Mouse (Mus musculus) erythroblast, embryonic 14.5 days (primary cell): Measurements from ENCODE around the gene Ufc1.

ENCODE experiments used
- GATA1 ChIP-seq: IDR thresholded peaks from 2 replicates; pipeline ENCODE4 v1.6.1; 2012; ENCODE audit warnings: low read length, inconsistent platforms, mixed read lengths
- TAL1 ChIP-seq: IDR thresholded peaks from 3 replicates; pipeline ENCODE4 v1.6.1; 2012; ENCODE audit warnings: low read length, inconsistent platforms, mixed read lengths

DNA sequence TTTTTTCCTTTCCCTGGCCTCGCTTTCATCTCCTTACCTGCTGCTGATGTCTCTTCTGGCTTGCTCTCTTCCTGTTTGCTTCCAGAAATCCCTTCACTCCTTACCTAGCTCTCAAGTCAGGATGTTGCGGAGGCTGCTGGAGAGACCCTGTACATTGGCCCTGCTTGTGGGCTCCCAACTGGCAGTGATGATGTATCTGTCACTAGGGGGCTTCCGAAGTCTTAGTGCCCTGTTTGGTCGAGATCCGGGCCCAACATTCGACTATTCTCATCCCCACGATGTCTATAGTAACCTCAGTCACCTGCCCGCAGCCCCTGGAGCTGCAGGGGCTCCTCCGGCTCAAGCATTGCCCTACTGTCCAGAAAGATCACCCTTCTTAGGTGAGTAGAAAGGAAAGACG lies 23.2 kb downstream of the Ufc1 start:
- TF ChIP-seq GATA1: no peak
- no peak for TF ChIP-seq TAL1
